Mouse (Mus musculus) heart, postnatal 10 days (tissue): Measurements from ENCODE around the gene Dnajc15. TPM values are rescaled to one million over a fixed set of nuclear protein-coding genes. Genes with fewer than 3 reads are reported as not detected.
"Not testable (repeated sequence)": the region's sequence is repeated elsewhere in the genome, so short reads cannot be mapped to it uniquely, and the experiment has no call there.

Experiments used
- DNase-seq, 2 experiments: peaks; one replicate each; pipeline ENCODE4 v3.0.0; 2021
- intact Hi-C: fragments of 180-260 bp; cut with DNase I; formaldehyde crosslinking; loops from one replicate; pipeline ENCODE4 v1.15.1; 2025
- total RNA-seq, 2 experiments: library from RNA; stranded (reverse); gene quantifications; 2 replicates each; pipeline ENCODE4 v1.2.3; 2021

Dnajc15 gene
- 100 to 1,000 TPM; 229 to 247 TPM for total RNA-seq

GRCm38 (mm10) chr14:77874304-77875241 is at the start of gene Dnajc15:
Gene Dnajc15, minus strand, starts transcription at chr14:77875125.
- peak; percentile 91 to 93 for DNase-seq

GRCm38 (mm10) chr14:77923076-77923865 is 48.3 kb upstream of the Dnajc15 start:
- intact Hi-C loops: loop anchor here (10.0 kb wide), 1 partner anchor 448 kb away; no protein-coding TSS in a partner anchor
- no peak for DNase-seq

More at GRCm38 (mm10) chr14:77874304-77875241, at the start of gene Dnajc15:
- intact Hi-C loops: no loop called here

- DNase-seq: no peak
- intact Hi-C loops: loop anchor here (10.0 kb wide), 1 partner anchor 447 kb away; no protein-coding TSS in a partner anchor
Measured at GRCm38 (mm10) chr14:77921641-77922040, 46.7 kb upstream of the Dnajc15 start.

GRCm38 (mm10) chr14:77915776-77916175 is 40.9 kb upstream of the Dnajc15 start:
- no peak for DNase-seq
- intact Hi-C loops: no loop called here

- no peak for DNase-seq
- intact Hi-C loops: no loop called here
Measured at GRCm38 (mm10) chr14:77906586-77906985, 31.7 kb upstream of the Dnajc15 start.

- DNase-seq: no peak
- intact Hi-C loops: no loop called here
Measured at GRCm38 (mm10) chr14:77905466-77905865, 30.5 kb upstream of the Dnajc15 start.

GRCm38 (mm10) chr14:77904171-77904762 is 29.3 kb upstream of the Dnajc15 start, which contains the start of gene Epsti1:
Gene Epsti1, plus strand, starts transcription at chr14:77904239.
- no peak for DNase-seq
- intact Hi-C loops: no loop called here

- no peak for DNase-seq
- intact Hi-C loops: no loop called here
Measured at GRCm38 (mm10) chr14:77902541-77902940, 27.6 kb upstream of the Dnajc15 start.

GRCm38 (mm10) chr14:77895951-77896350 is 21.0 kb upstream of the Dnajc15 start:
- intact Hi-C loops: no loop called here
- no peak for DNase-seq

GRCm38 (mm10) chr14:77889911-77890310 is 15.0 kb upstream of the Dnajc15 start:
- intact Hi-C loops: no loop called here
- DNase-seq: no peak

- no peak for DNase-seq
- intact Hi-C loops: no loop called here
Measured at GRCm38 (mm10) chr14:77886941-77887340, 12.0 kb upstream of the Dnajc15 start.

GRCm38 (mm10) chr14:77886376-77886775 is 11.5 kb upstream of the Dnajc15 start:
- no peak for DNase-seq
- intact Hi-C loops: no loop called here

GRCm38 (mm10) chr14:77882669-77883068 is 7.7 kb upstream of the Dnajc15 start:
- no peak for DNase-seq
- intact Hi-C loops: no loop called here

- intact Hi-C loops: no loop called here
Measured at GRCm38 (mm10) chr14:77881998-77882397, 7.1 kb upstream of the Dnajc15 start.

GRCm38 (mm10) chr14:77877876-77878275 is 3.0 kb upstream of the Dnajc15 start:
- DNase-seq, intact Hi-C loops: not testable (repeated sequence)

More at GRCm38 (mm10) chr14:77881998-77882397, 7.1 kb upstream of the Dnajc15 start:
- DNase-seq: no peak

- intact Hi-C loops: no loop called here
- DNase-seq: no peak
Measured at GRCm38 (mm10) chr14:77876199-77876598, 1.3 kb upstream of the Dnajc15 start.

GRCm38 (mm10) chr14:77871380-77871975 is 3.4 kb downstream of the Dnajc15 start:
- intact Hi-C loops: no loop called here
- DNase-seq: no peak

- intact Hi-C loops: no loop called here
- no peak for DNase-seq
Measured at GRCm38 (mm10) chr14:77870926-77871325, 4.0 kb downstream of the Dnajc15 start.

- DNase-seq: no peak
- intact Hi-C loops: no loop called here
Measured at GRCm38 (mm10) chr14:77867601-77868000, 7.3 kb downstream of the Dnajc15 start.

GRCm38 (mm10) chr14:77864510-77864909 is 10.4 kb downstream of the Dnajc15 start:
- DNase-seq: no peak
- intact Hi-C loops: no loop called here
